In the genomic region with DNA sequence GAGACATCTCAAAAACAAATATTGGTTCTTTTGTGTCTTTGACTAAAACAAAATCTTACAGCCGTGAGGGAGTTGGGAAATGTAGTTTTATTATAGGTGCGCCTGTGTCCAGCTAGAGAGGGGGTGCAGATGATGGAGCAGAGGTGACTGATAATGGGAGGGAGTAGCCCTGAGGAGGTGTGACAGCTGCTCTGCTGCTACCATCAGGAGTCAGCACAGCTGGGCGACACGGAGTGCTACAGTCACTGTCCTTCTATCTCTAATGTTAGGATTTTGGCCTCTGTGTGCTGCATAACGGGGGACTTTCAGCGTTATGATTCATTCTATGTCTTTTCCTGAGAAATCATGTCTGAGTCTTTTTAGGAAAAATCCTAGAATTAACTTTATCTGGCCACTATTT, we compare ENCODE assay signal across 24 mouse cellular contexts. TPM values are rescaled to one million over a fixed set of nuclear protein-coding genes. Genes with fewer than 3 reads are reported as not detected.
DNase-seq lines count a peak whose midpoint lies in the region; ATAC-seq and TF ChIP-seq lines count a peak whose summit lies in the region.
"Had no signal": no experiment of that assay in that cellular context is flagged by ENCODE, and none has a peak within 500 bp of the region (broad histone marks: within the 10 kb centered on the region; RNA-seq: fewer than 3 reads in every experiment).

No protein-coding gene starts in this region.

- peak; percentile 44 for ATAC-seq in intestine, embryonic 15.5 days
- ATAC-seq in intestine, postnatal 0 days: no peak
- peak; percentile 43; the same call in 1 of the 2 replicates for ATAC-seq in intestine, embryonic 16.5 days
- ATAC-seq in lung, postnatal 0 days: no peak
- ATAC-seq: activated CD4-positive, CD25-positive, alpha-beta regulatory T cell, adult 4 months; CD4-positive, CD25-positive, alpha-beta regulatory T cell, adult 4 months; forebrain, embryonic 13.5 days; forebrain, embryonic 15.5 days; forebrain, postnatal 0 days; Patski had no signal

- H3K9ac ChIP-seq in intestine, embryonic 15.5 days: no peak overlapping the region
- H3K9ac ChIP-seq in intestine, postnatal 0 days (ENCODE audit: low read depth, low read length): no peak overlapping the region
- H3K9ac ChIP-seq in intestine, embryonic 16.5 days (ENCODE audit: low read depth, low read length): no peak overlapping the region
- no peak overlapping the region for H3K9ac ChIP-seq in lung, postnatal 0 days (replicated peaks; ENCODE audit: low read depth)
- H3K9ac ChIP-seq: embryonic facial prominence, embryonic 12.5 days; forebrain, embryonic 13.5 days; forebrain, embryonic 15.5 days; forebrain, postnatal 0 days had no signal

- no peaks in the 10 kb centered on the region for H3K36me3 ChIP-seq in intestine, embryonic 15.5 days
- no peaks in the 10 kb centered on the region for H3K36me3 ChIP-seq in intestine, postnatal 0 days (ENCODE audit: control insufficient read depth, insufficient read depth)
- no peaks in the 10 kb centered on the region for H3K36me3 ChIP-seq in C2C12 (ENCODE audit: control insufficient read depth, insufficient read depth)
- no peaks in the 10 kb centered on the region for H3K36me3 ChIP-seq in intestine, embryonic 16.5 days (ENCODE audit: control insufficient read depth, insufficient read depth, low read length)
- H3K36me3 ChIP-seq in myocyte (ENCODE audit: control insufficient read depth, insufficient read depth): no peaks in the 10 kb centered on the region
- H3K36me3 ChIP-seq in lung, postnatal 0 days (ENCODE audit: insufficient read depth, low read length): no peaks in the 10 kb centered on the region
- H3K36me3 ChIP-seq: embryonic facial prominence, embryonic 10.5 days; embryonic facial prominence, embryonic 12.5 days; forebrain, embryonic 15.5 days; G1E had no signal

- TF ChIP-seq POLR2A in myocyte (IDR thresholded peaks at IDR 0.05; ENCODE audit: insufficient read length, low read depth): no peak

- TF ChIP-seq EP300 in lung, postnatal 0 days (IDR thresholded peaks at IDR 0.05): no peak

- 50% methylated on average over 6 of the region's 6 CpGs for WGBS in intestine, embryonic 15.5 days
- WGBS in intestine, postnatal 0 days: 28% methylated on average over 6 of the region's 6 CpGs
- WGBS in intestine, embryonic 16.5 days: 51% methylated on average over 6 of the region's 6 CpGs
- WGBS in lung, postnatal 0 days: 61% methylated on average over 6 of the region's 6 CpGs

- H3K9me3 ChIP-seq in intestine, embryonic 15.5 days: no peaks in the 10 kb centered on the region
- H3K9me3 ChIP-seq in intestine, postnatal 0 days (ENCODE audit: control insufficient read depth): no peaks in the 10 kb centered on the region
- H3K9me3 ChIP-seq in intestine, embryonic 16.5 days (ENCODE audit: control insufficient read depth, low read length): no peaks in the 10 kb centered on the region
- H3K9me3 ChIP-seq in lung, postnatal 0 days (ENCODE audit: low read length): no peaks in the 10 kb centered on the region
- H3K9me3 ChIP-seq: embryonic facial prominence, embryonic 10.5 days; embryonic facial prominence, embryonic 12.5 days; forebrain, embryonic 13.5 days; forebrain, embryonic 15.5 days; G1E had no signal

- H3K4me1 ChIP-seq in intestine, embryonic 15.5 days (replicated peaks): peaks cover 13% of the 10 kb centered on the region
- no peaks in the 10 kb centered on the region; the same call in 1 of the 2 replicates for H3K4me1 ChIP-seq in intestine, postnatal 0 days (replicated peaks; ENCODE audit: control insufficient read depth, insufficient read depth, low read length)
- H3K4me1 ChIP-seq in intestine, embryonic 16.5 days (ENCODE audit: control insufficient read depth, insufficient read depth, low read length): peaks cover 17% of the 10 kb centered on the region
- H3K4me1 ChIP-seq in lung, postnatal 0 days (ENCODE audit: insufficient read depth, low read depth, low read length): no peaks in the 10 kb centered on the region
- H3K4me1 ChIP-seq: forebrain, embryonic 13.5 days; forebrain, embryonic 15.5 days had no signal

- no peak for TF ChIP-seq CTCF in intestine, postnatal 0 days (IDR thresholded peaks at IDR 0.05; ENCODE audit: low read depth)
- no peak for TF ChIP-seq CTCF in C2C12 (IDR thresholded peaks at IDR 0.05; ENCODE audit: control insufficient read depth, insufficient read depth, insufficient read length)
- no peak for TF ChIP-seq CTCF in lung, postnatal 0 days (IDR thresholded peaks at IDR 0.05)

- no peak overlapping the region for H3ac ChIP-seq in C2C12 (ENCODE audit: control insufficient read depth, insufficient read length, low read depth)
- H3ac ChIP-seq in myocyte (ENCODE audit: control insufficient read depth, insufficient read length): no peak overlapping the region

- no peak overlapping the region for H3K4me2 ChIP-seq in intestine, embryonic 15.5 days (replicated peaks)
- no peak overlapping the region for H3K4me2 ChIP-seq in intestine, postnatal 0 days (replicated peaks; ENCODE audit: low read depth)
- H3K4me2 ChIP-seq in intestine, embryonic 16.5 days (ENCODE audit: low read depth, low read length): no peak overlapping the region
- no peak overlapping the region for H3K4me2 ChIP-seq in myocyte (ENCODE audit: low read depth)
- no peak overlapping the region for H3K4me2 ChIP-seq in lung, postnatal 0 days (replicated peaks; ENCODE audit: low read depth, low read length)
- H3K4me2 ChIP-seq: embryonic facial prominence, embryonic 12.5 days; forebrain, embryonic 13.5 days; forebrain, embryonic 15.5 days had no signal

- H3K4me3 ChIP-seq in intestine, embryonic 15.5 days (replicated peaks): no peak overlapping the region
- H3K4me3 ChIP-seq in intestine, postnatal 0 days (ENCODE audit: low read depth, low read length): no peak overlapping the region
- H3K4me3 ChIP-seq in C2C12 (ENCODE audit: insufficient read depth, poor library complexity, severe bottlenecking): no peak overlapping the region
- H3K4me3 ChIP-seq in intestine, embryonic 16.5 days (ENCODE audit: low read length): no peak overlapping the region
- no peak overlapping the region for H3K4me3 ChIP-seq in myocyte
- H3K4me3 ChIP-seq in lung, postnatal 0 days (ENCODE audit: low read depth, low read length): no peak overlapping the region
- H3K4me3 ChIP-seq: embryonic facial prominence, embryonic 10.5 days; embryonic facial prominence, embryonic 12.5 days; forebrain, embryonic 13.5 days; forebrain, embryonic 15.5 days had no signal

- no peak overlapping the region for H3K27ac ChIP-seq in intestine, embryonic 15.5 days
- H3K27ac ChIP-seq in intestine, postnatal 0 days (ENCODE audit: low read depth, low read length): no peak overlapping the region
- H3K27ac ChIP-seq in intestine, embryonic 16.5 days (ENCODE audit: low read length): no peak overlapping the region
- no peak overlapping the region for H3K27ac ChIP-seq in lung, postnatal 0 days (ENCODE audit: low read length)
- H3K27ac ChIP-seq: embryonic facial prominence, embryonic 10.5 days; embryonic facial prominence, embryonic 12.5 days; forebrain, embryonic 13.5 days; forebrain, embryonic 15.5 days had no signal

- DNase-seq in lung, postnatal 0 days (ENCODE audit: low spot score): no peak
- no peak for DNase-seq in cerebellum, postnatal 10 days
- DNase-seq: adrenal gland, adult 8-10 months; adrenal gland, postnatal 14 days; adrenal gland, postnatal 36 days; cerebellum, adult 11-12 months; cerebellum, adult 2 months; cerebellum, adult 9-10 months; cerebellum, postnatal 14 days; forebrain, postnatal 0 days had no signal

- no peaks in the 10 kb centered on the region for H3K27me3 ChIP-seq in intestine, embryonic 15.5 days (replicated peaks)
- no peaks in the 10 kb centered on the region for H3K27me3 ChIP-seq in intestine, postnatal 0 days (replicated peaks; ENCODE audit: control insufficient read depth, insufficient read depth, low read length)
- H3K27me3 ChIP-seq in C2C12 (ENCODE audit: control insufficient read depth, insufficient read depth, insufficient read length) (no peaks in the 10 kb centered on the region), myocyte (ENCODE audit: control insufficient read depth, insufficient read depth, insufficient read length) (no peaks in the 10 kb centered on the region)
- no peaks in the 10 kb centered on the region for H3K27me3 ChIP-seq in intestine, embryonic 16.5 days (replicated peaks; ENCODE audit: control insufficient read depth, insufficient read depth, low read length)
- no peaks in the 10 kb centered on the region for H3K27me3 ChIP-seq in lung, postnatal 0 days (replicated peaks; ENCODE audit: insufficient read depth, low read length)
- H3K27me3 ChIP-seq: CH12.LX; embryonic facial prominence, embryonic 12.5 days; forebrain, embryonic 13.5 days; forebrain, embryonic 15.5 days; Patski had no signal

- no peaks in the 10 kb centered on the region for H3K79me3 ChIP-seq in C2C12 (ENCODE audit: low read depth)

- H3K79me2 ChIP-seq in C2C12 (ENCODE audit: control insufficient read depth, insufficient read depth) (no peaks in the 10 kb centered on the region), myocyte (ENCODE audit: control insufficient read depth, insufficient read depth) (no peaks in the 10 kb centered on the region)

TF ChIP-seq in C2C12, 6 proteins besides CTCF, POLR2A, EP300 and RAD21 (continues in another document):
- TF ChIP-seq MYOG (IDR thresholded peaks at IDR 0.05; ENCODE audit: control insufficient read depth, extremely low read depth, insufficient read length) (no peak), USF1 (IDR thresholded peaks at IDR 0.05; ENCODE audit: low read depth) (no peak), FOSL1 (IDR thresholded peaks at IDR 0.05; ENCODE audit: insufficient read depth, low read length, poor library complexity, severe bottlenecking) (no peak)

TF ChIP-seq in myocyte, 11 proteins besides CTCF, POLR2A, EP300 and RAD21 (continues in another document):
- TF ChIP-seq MYOG (IDR thresholded peaks at IDR 0.05; ENCODE audit: control insufficient read depth in 1 of 3, insufficient read depth in 1 of 3, insufficient read length in 2 of 3, low read depth in 2 of 3): peak in 2 of 3 experiments; percentile 10 to 56
- no peak for TF ChIP-seq USF1 (IDR thresholded peaks at IDR 0.05; ENCODE audit: low read depth)

RNA-seq across cellular contexts. Expression of gene Psap, which starts 6.4 kb away (rescaled TPM):
- 144 and 147 TPM in 2 replicates for polyA plus RNA-seq in intestine, embryonic 15.5 days (2015; fragmentation: Nextera tagmentation; extraction: Ambion mirVana)
- polyA plus RNA-seq in intestine, postnatal 0 days (2015; fragmentation: Nextera tagmentation; extraction: Ambion mirVana): 135 and 137 TPM in 2 replicates
- polyA plus RNA-seq in C2C12 (2012; fragmentation: generic; extraction: Trizol): 439 TPM
- 178 and 187 TPM in 2 replicates for polyA plus RNA-seq in intestine, embryonic 16.5 days (2015; fragmentation: Nextera tagmentation; extraction: Ambion mirVana)
- polyA plus RNA-seq in myocyte (2012; fragmentation: generic; extraction: Trizol): 729 TPM
- 120 and 128 TPM in 2 replicates for polyA plus RNA-seq in lung, postnatal 0 days (2015; fragmentation: Nextera tagmentation; extraction: Ambion mirVana)

RNA-seq across cellular contexts. Expression of gene Chst3, which starts 52.0 kb away (rescaled TPM):
- polyA plus RNA-seq in intestine, embryonic 15.5 days (2015; fragmentation: Nextera tagmentation; extraction: Ambion mirVana): 1.9 TPM in 2 replicates
- polyA plus RNA-seq in intestine, postnatal 0 days (2015; fragmentation: Nextera tagmentation; extraction: Ambion mirVana): 0.27 and 0.29 TPM in 2 replicates
- 1.7 TPM for polyA plus RNA-seq in C2C12 (2012; fragmentation: generic; extraction: Trizol)
- 1.3 and 1.4 TPM in 2 replicates for polyA plus RNA-seq in intestine, embryonic 16.5 days (2015; fragmentation: Nextera tagmentation; extraction: Ambion mirVana)
- polyA plus RNA-seq in myocyte (2012; fragmentation: generic; extraction: Trizol): 1.6 TPM
- polyA plus RNA-seq in lung, postnatal 0 days (2015; fragmentation: Nextera tagmentation; extraction: Ambion mirVana): 1.8 TPM in 2 replicates
- polyA plus RNA-seq: G1E had no signal

Comparison
In these comparisons a context has a peak if more than half of its experiments do, and no peak if none do; other contexts are left out.
1. ATAC-seq: peak in intestine, embryonic 15.5 days (single experiment) and intestine, embryonic 16.5 days (single experiment); none in intestine, postnatal 0 days (single experiment) and lung, postnatal 0 days (single experiment).